Mouse (Mus musculus) heart, postnatal 0 days (tissue): Measurements from ENCODE around the gene Col6a2.

Experiments used
- CTCF ChIP-seq: IDR thresholded peaks from 2 replicates; pipeline ENCODE4 v1.5.1; 2016; ENCODE audit warnings: antibody characterized with exemption, control low read depth, low read depth
- EP300 ChIP-seq: IDR thresholded peaks from 2 replicates; pipeline ENCODE4 v1.6.1; 2016; ENCODE audit warnings: antibody characterized with exemption, low read depth

DNA sequence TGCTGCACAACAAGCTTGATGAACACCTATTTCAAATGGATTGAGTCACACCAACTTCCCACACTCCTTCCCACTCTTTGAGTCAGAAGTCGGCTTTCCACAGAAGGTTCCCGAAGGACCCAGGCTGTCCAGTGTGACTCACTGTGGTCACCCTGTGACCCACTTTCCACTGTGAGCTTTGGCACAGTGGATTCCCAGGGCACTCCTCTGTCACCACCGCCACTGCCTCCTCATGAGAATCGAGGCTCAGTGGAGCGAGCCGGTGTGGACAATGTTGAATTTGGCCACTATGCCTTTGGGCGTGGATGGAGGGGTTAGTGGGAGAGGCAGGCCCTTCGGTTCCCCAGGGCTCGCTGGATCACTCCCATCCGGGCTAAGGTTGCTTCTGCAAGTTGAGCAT is 25.3 kb upstream of the Col6a2 start:
- TF ChIP-seq CTCF = no peak
- no peak for TF ChIP-seq EP300
